Mouse (Mus musculus): Measurements from ENCODE around the gene Cacnb4.

DNA sequence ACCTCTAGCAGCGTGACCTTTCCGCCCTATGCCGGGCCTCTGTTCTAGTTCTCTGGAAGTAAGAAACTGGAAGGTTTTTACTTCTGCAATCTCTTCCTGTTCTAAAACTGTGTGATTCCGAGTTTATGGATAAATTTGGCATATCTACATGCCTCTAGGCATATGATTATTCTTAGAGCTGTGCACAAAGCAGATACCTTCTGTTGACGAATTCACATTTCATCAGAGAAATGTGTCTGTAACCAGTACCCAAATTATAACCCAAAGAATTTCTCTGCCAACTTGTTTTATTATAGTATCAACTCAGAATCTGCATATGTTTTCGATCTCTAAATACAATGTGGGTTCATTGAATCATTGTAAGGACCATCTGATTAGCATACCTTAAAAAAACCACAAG lies 8.2 kb downstream of the Cacnb4 start:
- TF ChIP-seq CTCF (IDR thresholded peaks at IDR 0.05) (no peak), POLR2A (IDR thresholded peaks at IDR 0.05; ENCODE audit: insufficient read depth, low read depth, low read length) (no peak), EP300 (IDR thresholded peaks at IDR 0.05; ENCODE audit: insufficient read depth, low read depth, low read length) (no peak)

All from heart, adult 2 months (tissue).